Mouse (Mus musculus) Patski (cell line): Measurements from ENCODE around the gene Sec24b. TPM values are rescaled to one million over a fixed set of nuclear protein-coding genes. Genes with fewer than 3 reads are reported as not detected.

Experiments used
- ATAC-seq: fragments of 100-300 bp; one replicate; pipeline ENCODE4 v1.8.0; 2021
- CTCF ChIA-PET: fragments of 350-600 bp; sonication (Branson Sonifier 250); formaldehyde crosslinking; loops from one replicate; lab custom pipeline; 2022; ENCODE audit warnings: inconsistent platforms; lab: Charles Lee
- POLR2A ChIA-PET: fragments of 350-600 bp; sonication (Branson Sonifier 250); formaldehyde crosslinking; loops from one replicate; lab custom pipeline; 2022; ENCODE audit warnings: antibody characterized with exemption, inconsistent platforms; lab: Charles Lee
- DNase-seq: peaks from one replicate; pipeline ENCODE4 v3.0.0-alpha.2; 2011; ENCODE audit warnings: low read depth, low spot score
- H3K27me3 ChIP-seq: fragments of 371-371 bp; one replicate; pipeline ENCODE4 v1.5.1; 2021
- CTCF ChIP-seq: fragments of 100-300 bp; IDR thresholded peaks from one replicate; pipeline ENCODE4 v1.5.1; 2021
- in situ Hi-C: fragments of 300-500 bp; cut with MboI; formaldehyde crosslinking; loops from 3 replicates; pipeline ENCODE4 v1.11.1; 2018; ENCODE audit warnings: low pct_unique_long_range_greater_than_20kb, mixed read lengths
- polyA plus RNA-seq: library from polyadenylated mRNA; unstranded; gene quantifications from one replicate; pipeline ENCODE4 v1.2.3, GENCODE M21; 2021

Gene Sec24b
- polyA plus RNA-seq, result 126 TPM

- CTCF ChIA-PET, result interaction anchor here (0.8 to 4.4 kb wide), 9 partner anchors 8 to 143 kb away, joined by 3 to 28 read pairs (median 5); no protein-coding TSS in a partner anchor
- DNase-seq, result no peak
- POLR2A ChIA-PET, result interaction anchor here (1.1 to 1.6 kb wide), 3 partner anchors 62 to 254 kb away, joined by 3 to 8 read pairs (median 4); no protein-coding TSS in a partner anchor
- TF ChIP-seq CTCF, result no peak
- in situ Hi-C loops, result no loop called here
- H3K27me3 ChIP-seq, result no peaks in the 10 kb centered on the region
- peak; percentile 28 for ATAC-seq
These were observed at the start of gene Sec24b for GRCm38 (mm10) chr3:130061281-130061680. Sec24b (minus strand) TSS chr3:130061553.

GRCm38 (mm10) chr3:130104471-130104870 is 43.1 kb upstream of the Sec24b start:
- CTCF ChIA-PET, result no interaction called here
- no peak for DNase-seq
- in situ Hi-C loops, result loop anchor here (5.0 kb wide), 1 partner anchor 468 kb away; no protein-coding TSS in a partner anchor

DNA sequence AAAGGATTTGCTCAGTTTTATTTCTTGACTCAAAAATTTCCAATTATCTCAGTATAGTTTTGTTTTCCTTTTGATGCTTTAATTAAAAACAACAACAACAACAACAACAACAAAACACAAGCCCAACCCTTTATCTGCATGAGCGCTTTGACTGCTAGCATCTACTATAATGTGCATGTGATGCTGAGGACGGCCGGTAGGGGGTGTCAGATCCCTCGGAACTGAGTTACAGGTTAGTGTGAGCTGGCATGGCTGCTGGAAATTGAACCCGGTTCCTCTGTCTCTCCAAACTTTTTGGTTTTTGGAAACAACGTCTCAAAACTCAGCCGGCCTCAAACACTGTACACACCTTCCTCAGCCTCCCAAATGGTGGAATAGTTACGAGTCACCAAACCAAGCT is 42.1 kb upstream of the Sec24b start:
- CTCF ChIA-PET, result interaction anchor here (1.1 to 1.2 kb wide), 2 partner anchors 223 to 471 kb away, joined by 3 read pairs; no protein-coding TSS in a partner anchor
- DNase-seq, result no peak
- TF ChIP-seq CTCF, result peak; percentile 75
- peaks cover 3% of the 10 kb centered on the region for H3K27me3 ChIP-seq
- POLR2A ChIA-PET, result no interaction called here
- no peak for ATAC-seq
- in situ Hi-C loops, result loop anchor here (5.0 kb wide), 1 partner anchor 469 kb away; no protein-coding TSS in a partner anchor

More at GRCm38 (mm10) chr3:130104471-130104870, 43.1 kb upstream of the Sec24b start:
- H3K27me3 ChIP-seq, result peaks cover 2% of the 10 kb centered on the region
- ATAC-seq, result no peak
- TF ChIP-seq CTCF, result no peak
- POLR2A ChIA-PET, result no interaction called here

DNA sequence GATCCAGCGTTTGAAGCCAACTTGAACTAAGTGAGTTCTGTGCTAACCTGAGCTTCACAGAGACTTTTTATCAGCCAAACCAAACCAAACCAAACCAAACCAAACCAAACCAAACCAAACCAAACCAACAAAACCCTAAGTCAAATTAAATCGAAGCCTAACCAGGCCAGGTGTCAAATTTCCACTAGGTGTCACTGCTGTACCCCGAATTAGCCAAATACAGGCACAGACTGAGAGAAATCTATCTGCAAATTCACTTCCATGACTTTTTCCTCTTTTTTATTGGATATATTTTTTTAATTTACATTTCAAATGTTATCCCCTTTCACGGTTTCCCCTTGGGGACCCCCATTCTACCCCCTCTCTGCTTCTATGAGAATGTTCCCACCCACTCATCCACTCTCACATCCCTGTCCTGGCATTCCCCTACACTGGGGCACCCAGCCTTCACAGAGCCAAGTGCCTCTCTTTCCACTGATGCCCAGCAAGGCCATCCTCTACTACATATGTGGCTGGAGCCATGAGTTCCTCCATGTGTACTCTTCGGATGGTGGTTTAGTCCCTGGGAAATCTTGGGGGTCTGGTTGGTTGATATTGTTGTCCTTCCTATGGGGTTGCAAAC is 33.9 kb upstream of the Sec24b start:
- no peak for DNase-seq
- peak; percentile 86 for ATAC-seq
- peak; percentile 81 for TF ChIP-seq CTCF
- peaks cover 3% of the 10 kb centered on the region for H3K27me3 ChIP-seq
- in situ Hi-C loops, result no loop called here
- POLR2A ChIA-PET, result no interaction called here
- CTCF ChIA-PET, result interaction anchor here (0.8 to 5.1 kb wide), 4 partner anchors 28 to 602 kb away, joined by 3 to 29 read pairs (median 4); no protein-coding TSS in a partner anchor

- CTCF ChIA-PET, result interaction anchor here (1.2 to 5.1 kb wide), 4 partner anchors 44 to 603 kb away, joined by 3 to 29 read pairs (median 4); no protein-coding TSS in a partner anchor
- in situ Hi-C loops, result loop anchor here (5.0 kb wide), 1 partner anchor 598 kb away; no protein-coding TSS in a partner anchor
- DNase-seq, result no peak
These were observed 32.9 kb upstream of the Sec24b start for GRCm38 (mm10) chr3:130094125-130094704.

DNA sequence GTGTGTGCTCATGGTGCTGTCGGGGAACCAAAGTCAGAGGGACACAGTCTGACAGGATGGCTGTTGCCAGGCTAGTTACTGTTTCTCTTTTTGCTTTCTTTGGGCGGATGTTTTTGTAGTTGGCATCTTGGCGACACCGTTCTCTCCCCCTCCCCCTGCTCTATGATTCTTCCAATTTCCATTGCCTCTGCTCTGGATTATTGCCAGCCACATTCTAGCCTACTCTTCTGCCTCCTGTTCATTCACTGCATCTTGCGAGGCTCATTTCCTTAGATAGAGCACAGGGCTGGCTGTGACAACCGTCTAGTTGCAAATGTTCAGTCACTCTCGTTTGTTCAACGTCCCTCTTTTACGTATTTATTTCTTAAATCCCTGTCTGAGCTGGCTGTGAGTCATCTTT is 29.1 kb upstream of the Sec24b start:
- CTCF ChIA-PET, result interaction anchor here (0.5 to 2.8 kb wide), 2 partner anchors 11 to 786 kb away, joined by 4 to 9 read pairs; no protein-coding TSS in a partner anchor

More at GRCm38 (mm10) chr3:130094125-130094704, 32.9 kb upstream of the Sec24b start:
- H3K27me3 ChIP-seq, result no peaks in the 10 kb centered on the region
- no peak for ATAC-seq
- POLR2A ChIA-PET, result no interaction called here
- TF ChIP-seq CTCF, result no peak

GRCm38 (mm10) chr3:130088654-130089053 is 27.3 kb upstream of the Sec24b start:
- in situ Hi-C loops, result no loop called here
- POLR2A ChIA-PET, result no interaction called here
- no peak for TF ChIP-seq CTCF
- CTCF ChIA-PET, result interaction anchor here (1.0 to 2.8 kb wide), 2 partner anchors 9 to 42 kb away, joined by 3 to 9 read pairs; no protein-coding TSS in a partner anchor
- ATAC-seq, result no peak
- no peaks in the 10 kb centered on the region for H3K27me3 ChIP-seq
- no peak for DNase-seq

More for the DNA sequence above, 29.1 kb upstream of the Sec24b start:
- POLR2A ChIA-PET, result no interaction called here
- in situ Hi-C loops, result loop anchor here (5.0 kb wide), 1 partner anchor 602 kb away; no protein-coding TSS in a partner anchor
- DNase-seq (no peak), ATAC-seq (no peak)
- TF ChIP-seq CTCF, result no peak
- H3K27me3 ChIP-seq, result no peaks in the 10 kb centered on the region

DNA sequence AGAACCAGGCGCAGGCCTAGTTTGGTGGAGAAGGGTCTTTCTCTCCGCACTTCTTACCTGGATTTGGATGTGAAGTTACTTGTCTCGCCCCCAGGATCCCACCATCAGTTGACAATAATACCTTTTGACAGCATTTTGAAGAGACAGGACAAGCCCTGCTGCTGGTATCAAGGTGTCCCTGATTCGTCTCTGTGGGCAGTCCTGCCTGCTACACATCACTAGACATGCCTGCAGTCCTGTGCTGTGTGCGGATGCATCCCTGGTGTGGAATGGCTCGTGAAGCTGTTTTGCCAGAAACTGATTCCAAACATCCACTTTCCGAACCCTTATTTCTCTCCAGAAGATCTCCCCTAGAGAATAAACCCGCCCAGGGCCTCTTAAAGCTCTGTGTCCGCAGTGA is 26.1 kb upstream of the Sec24b start:
- no peak for TF ChIP-seq CTCF
- ChIA-PET CTCF (interaction anchor here (0.9 to 2.8 kb wide), 2 partner anchors 8 to 168 kb away, joined by 4 to 9 read pairs; no protein-coding TSS in a partner anchor), POLR2A (no interaction called here)

DNA sequence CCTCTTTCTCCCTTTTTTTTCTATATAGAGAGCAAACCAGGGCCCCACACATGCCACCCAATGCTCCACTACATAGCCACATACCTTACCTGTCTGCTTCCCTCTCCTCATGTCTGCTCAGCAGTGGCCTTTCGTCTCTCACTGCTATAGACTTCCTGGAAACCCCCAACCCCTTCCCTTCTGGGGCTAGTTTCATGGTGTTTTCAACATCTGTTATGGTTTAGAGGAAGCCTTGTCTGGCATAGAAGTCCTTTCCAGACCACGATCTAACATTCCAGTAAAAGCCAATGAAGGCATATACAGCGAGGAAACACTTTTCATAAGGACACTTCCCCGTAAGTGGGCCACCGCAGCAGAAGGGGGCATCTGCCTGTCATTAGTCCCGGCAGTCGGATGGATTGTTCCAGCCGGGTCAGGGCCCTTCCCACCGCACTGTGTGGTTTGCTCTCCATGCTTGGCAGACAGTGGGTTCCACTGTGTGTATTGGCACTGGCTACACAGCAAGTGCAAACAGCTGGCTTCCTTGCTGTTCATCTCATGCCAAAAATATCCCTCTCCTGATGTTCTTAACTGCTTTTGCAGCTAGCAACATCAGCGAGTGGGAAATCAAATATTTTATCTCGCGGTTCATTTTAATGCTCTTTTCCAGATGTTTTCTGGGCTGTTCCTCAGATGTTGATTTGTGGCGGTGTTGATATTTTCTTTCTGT is 25.2 kb upstream of the Sec24b start:
- H3K27me3 ChIP-seq, result no peaks in the 10 kb centered on the region
- DNase-seq (no peak), ATAC-seq (no peak)
- CTCF ChIA-PET, result interaction anchor here (1.0 kb wide), 1 partner anchor 169 kb away, joined by 6 read pairs; no protein-coding TSS in a partner anchor
- POLR2A ChIA-PET, result no interaction called here
- no peak for TF ChIP-seq CTCF
- in situ Hi-C loops, result no loop called here

More for the DNA sequence above, 26.1 kb upstream of the Sec24b start:
- in situ Hi-C loops, result no loop called here
- H3K27me3 ChIP-seq, result no peaks in the 10 kb centered on the region
- DNase-seq (no peak), ATAC-seq (no peak)

DNA sequence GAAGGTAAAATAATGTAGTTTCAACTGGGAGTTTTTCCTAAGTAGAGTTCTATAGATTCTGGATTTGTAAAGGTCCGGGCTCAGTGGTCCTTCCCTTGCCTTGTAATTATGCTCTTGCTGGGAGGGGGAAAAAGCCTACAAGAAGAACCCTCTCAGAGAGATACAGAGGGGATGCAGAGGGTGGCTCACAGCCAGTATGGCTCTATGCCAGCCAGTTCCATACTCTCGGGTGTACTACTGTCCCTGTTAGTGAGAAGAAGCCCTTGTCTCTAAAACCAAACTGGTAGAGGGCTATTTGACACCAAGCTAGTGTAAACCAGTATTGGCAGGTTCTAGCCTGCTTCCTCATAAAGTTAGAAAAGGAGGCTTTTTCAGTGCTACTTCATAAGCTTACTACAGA is 22.0 kb upstream of the Sec24b start:
- CTCF ChIA-PET, result interaction anchor here (5.0 kb wide), 1 partner anchor 165 kb away, joined by 27 read pairs; no protein-coding TSS in a partner anchor
- in situ Hi-C loops, result no loop called here
- POLR2A ChIA-PET, result no interaction called here
- H3K27me3 ChIP-seq, result no peaks in the 10 kb centered on the region
- DNase-seq (no peak), ATAC-seq (no peak)
- no peak for TF ChIP-seq CTCF
